Mouse (Mus musculus) forebrain, embryonic 16.5 days (tissue): Measurements from ENCODE around the gene Vcl. TPM values are rescaled to one million over a fixed set of nuclear protein-coding genes. Genes with fewer than 3 reads are reported as not detected.

Source experiments
- ATAC-seq: fragments of 200-750 bp; cut with Nextera tagmentation; 2 replicates; pipeline ENCODE4 v1.8.0; 2017; ENCODE audit warnings: mild to moderate bottlenecking, moderate library complexity
- H3K27ac ChIP-seq: fragments of 300-500 bp; sonication (generic); 2 replicates; pipeline ENCODE4 v1.5.1; 2014; ENCODE audit warnings: low read length, control low read depth
- H3K27me3 ChIP-seq: fragments of 300-500 bp; sonication (generic); replicated peaks from 2 replicates; pipeline ENCODE4 v1.6.1; 2014; ENCODE audit warnings: low read length; ENCODE audit not compliant: control insufficient read depth, insufficient read depth
- H3K36me3 ChIP-seq: fragments of 300-500 bp; sonication (generic); 2 replicates; pipeline ENCODE4 v1.6.1; 2014; ENCODE audit not compliant: control insufficient read depth, insufficient read depth
- H3K4me1 ChIP-seq: fragments of 300-500 bp; sonication (generic); replicated peaks from 2 replicates; pipeline ENCODE4 v1.6.1; 2014; ENCODE audit warnings: low read length; ENCODE audit not compliant: control insufficient read depth, insufficient read depth
- H3K4me2 ChIP-seq: fragments of 300-500 bp; sonication (generic); 2 replicates; pipeline ENCODE4 v1.6.1; 2014; ENCODE audit warnings: mild to moderate bottlenecking, low read length, control low read depth
- H3K4me3 ChIP-seq: fragments of 300-500 bp; sonication (generic); replicated peaks from 2 replicates; pipeline ENCODE4 v1.5.1; 2014; ENCODE audit warnings: mild to moderate bottlenecking, low read length, control low read depth
- H3K9ac ChIP-seq: fragments of 300-500 bp; sonication (generic); replicated peaks from 2 replicates; pipeline ENCODE4 v1.6.1; 2014; ENCODE audit warnings: low read depth, low read length, control low read depth
- H3K9me3 ChIP-seq: fragments of 300-500 bp; sonication (generic); 2 replicates; pipeline ENCODE4 v1.6.1; 2016; ENCODE audit warnings: low read length; ENCODE audit not compliant: control insufficient read depth
- WGBS: fragments of 180-500 bp; shearing (Covaris S2); extraction: QIAGEN DNeasy Blood & Tissue Kit; methylation state at CpG from one replicate; pipeline ENCODE4 v1.1.7; 2014; 5-methylcytosine and 5-hydroxymethylcytosine counted together
- polyA plus RNA-seq: library from polyadenylated mRNA; unstranded; fragments of >200 nt; fragmentation: Nextera tagmentation; extraction: Ambion mirVana; gene quantifications from 2 replicates; pipeline ENCODE4 v1.2.1, GENCODE M21; 2015

The Vcl gene
- polyA plus RNA-seq, 1 experiment from 2014 or later = 11.4 TPM

DNA sequence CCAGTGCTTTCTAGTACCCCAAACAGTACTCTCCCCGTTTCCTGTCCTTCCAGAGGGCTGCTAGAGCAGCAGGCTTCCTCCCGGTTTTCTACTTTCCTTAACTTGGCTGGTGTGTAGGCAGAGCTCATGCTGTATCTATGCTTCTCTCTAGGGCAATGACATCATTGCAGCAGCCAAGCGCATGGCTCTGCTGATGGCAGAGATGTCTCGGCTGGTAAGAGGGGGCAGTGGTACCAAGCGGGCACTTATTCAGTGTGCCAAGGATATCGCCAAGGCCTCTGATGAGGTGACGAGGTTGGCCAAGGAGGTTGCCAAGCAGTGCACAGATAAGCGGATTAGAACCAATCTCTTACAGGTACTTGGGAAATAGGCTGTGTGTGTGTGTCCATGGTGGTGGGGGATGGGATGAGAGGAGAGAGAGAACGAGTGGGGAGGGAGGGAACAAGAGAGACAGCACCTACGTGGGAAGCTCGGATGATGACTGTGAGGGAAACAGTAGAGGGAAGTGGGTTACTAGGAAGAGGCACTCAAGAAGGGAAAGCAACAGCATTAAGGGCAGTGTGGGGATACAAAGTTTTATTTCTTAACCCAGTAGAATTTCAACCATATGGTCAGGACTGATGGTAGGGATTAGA is 99.9 kb downstream of the Vcl start:
- WGBS = 88% methylated on average over 11 of the region's 11 CpGs
- Histone ChIP-seq H3K9ac (no peak overlapping the region), H3K27me3 (no peaks in the 10 kb centered on the region), H3K4me2 (no peak overlapping the region), H3K4me1 (no peaks in the 10 kb centered on the region), H3K4me3 (no peak overlapping the region), H3K27ac (no peak overlapping the region), H3K36me3 (peaks cover 8% of the 10 kb centered on the region), H3K9me3 (no peaks in the 10 kb centered on the region)
- ATAC-seq = no peak

- Histone ChIP-seq H3K9me3 (no peaks in the 10 kb centered on the region), H3K27me3 (no peaks in the 10 kb centered on the region), H3K27ac (no peak overlapping the region), H3K4me1 (no peaks in the 10 kb centered on the region), H3K9ac (no peak overlapping the region), H3K4me2 (no peak overlapping the region), H3K36me3 (peaks cover 23% of the 10 kb centered on the region), H3K4me3 (no peak overlapping the region)
- 85% methylated on average over 6 of the region's 6 CpGs for WGBS
- no peak for ATAC-seq
These were observed 102.7 kb downstream of the Vcl start for GRCm38 (mm10) chr14:21031783-21032511.

- WGBS = 93% methylated on average over 4 of the region's 4 CpGs
These were observed 105.1 kb downstream of the Vcl start for GRCm38 (mm10) chr14:21034271-21034670.

DNA sequence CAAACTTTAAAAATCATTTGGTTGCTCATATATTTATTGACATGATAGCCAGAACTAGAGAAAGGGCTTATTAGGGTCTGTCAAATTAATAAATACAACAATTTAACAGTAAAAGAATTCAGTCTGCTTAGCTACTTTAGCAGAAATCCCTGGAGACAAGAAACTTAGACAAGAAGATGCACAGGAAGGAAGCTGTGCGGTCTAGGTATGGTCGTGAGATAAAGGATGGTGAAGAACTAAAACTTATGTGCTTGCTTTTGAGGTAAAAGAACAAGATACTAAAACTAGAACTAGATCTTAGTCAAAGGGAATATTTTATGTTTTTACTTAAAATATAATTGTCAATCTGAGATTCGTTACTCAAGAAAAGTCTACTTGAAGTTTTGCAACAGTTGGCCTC is 105.6 kb downstream of the Vcl start:
- Histone ChIP-seq H3K36me3 (peaks cover 40% of the 10 kb centered on the region), H3K9me3 (no peaks in the 10 kb centered on the region), H3K27ac (no peak overlapping the region), H3K4me3 (no peak overlapping the region), H3K9ac (no peak overlapping the region), H3K27me3 (no peaks in the 10 kb centered on the region), H3K4me2 (no peak overlapping the region), H3K4me1 (no peaks in the 10 kb centered on the region)
- WGBS = 94% methylated on average over 3 of the region's 3 CpGs
- no peak for ATAC-seq

More at GRCm38 (mm10) chr14:21034271-21034670, 105.1 kb downstream of the Vcl start:
- peaks cover 35% of the 10 kb centered on the region for H3K36me3 ChIP-seq
- no peak for ATAC-seq
- H3K4me3 ChIP-seq = no peak overlapping the region
- no peak overlapping the region for H3K4me2 ChIP-seq
- no peak overlapping the region for H3K27ac ChIP-seq
- H3K9me3 ChIP-seq = no peaks in the 10 kb centered on the region
- no peak overlapping the region for H3K9ac ChIP-seq
- no peaks in the 10 kb centered on the region for H3K4me1 ChIP-seq
- no peaks in the 10 kb centered on the region for H3K27me3 ChIP-seq

DNA sequence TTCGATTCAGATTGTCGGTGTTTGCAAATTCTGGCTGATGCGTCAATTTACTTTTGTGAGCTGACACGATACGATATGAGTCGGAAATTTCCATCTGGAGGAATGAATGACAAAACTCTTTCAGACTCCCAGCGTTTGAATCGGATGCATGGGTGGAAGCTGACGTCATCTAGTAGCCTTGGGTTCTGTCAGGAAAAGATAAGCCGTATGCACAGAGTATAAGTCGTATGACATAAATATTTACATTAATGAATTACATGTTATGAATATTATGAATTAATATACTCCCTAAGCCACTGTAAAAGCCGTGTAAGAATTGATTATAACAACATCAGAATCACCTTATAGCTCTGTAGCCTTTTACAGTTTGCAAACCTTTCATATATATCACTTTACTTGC is 109.9 kb downstream of the Vcl start:
- no peak for ATAC-seq
- Histone ChIP-seq H3K27ac (no peak overlapping the region), H3K27me3 (no peaks in the 10 kb centered on the region), H3K36me3 (peaks cover 33% of the 10 kb centered on the region), H3K4me3 (no peak overlapping the region), H3K4me2 (no peak overlapping the region), H3K9ac (no peak overlapping the region), H3K9me3 (no peaks in the 10 kb centered on the region), H3K4me1 (no peaks in the 10 kb centered on the region)
- WGBS = 91% methylated on average over 12 of the region's 12 CpGs

DNA sequence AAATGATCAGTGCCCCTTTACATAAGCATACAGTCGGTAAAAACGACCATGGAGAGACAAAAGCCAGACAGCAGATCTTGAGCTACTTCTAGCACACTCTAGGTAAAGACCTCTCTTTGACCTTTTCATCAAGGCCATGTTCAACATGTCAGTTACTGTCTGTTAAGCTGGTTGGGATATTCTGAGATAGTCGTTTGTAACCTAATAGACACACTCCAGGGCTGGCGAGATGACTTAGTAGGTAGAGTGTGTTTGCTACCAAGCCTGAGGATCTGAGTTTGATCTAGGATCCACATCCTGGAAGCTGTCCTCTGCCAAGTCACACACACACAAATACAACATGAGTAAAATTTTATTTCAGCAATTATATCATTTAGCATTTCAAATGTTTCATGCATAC is 110.4 kb downstream of the Vcl start:
- no peak overlapping the region for H3K4me3 ChIP-seq
- no peak for ATAC-seq
- H3K27me3 ChIP-seq = no peaks in the 10 kb centered on the region
- H3K36me3 ChIP-seq = peaks cover 33% of the 10 kb centered on the region
- WGBS = 88% methylated on average over 4 of the region's 4 CpGs
- H3K4me2 ChIP-seq = no peak overlapping the region
- no peak overlapping the region for H3K9ac ChIP-seq
- no peak overlapping the region for H3K27ac ChIP-seq
- H3K4me1 ChIP-seq = no peaks in the 10 kb centered on the region
- H3K9me3 ChIP-seq = no peaks in the 10 kb centered on the region

DNA sequence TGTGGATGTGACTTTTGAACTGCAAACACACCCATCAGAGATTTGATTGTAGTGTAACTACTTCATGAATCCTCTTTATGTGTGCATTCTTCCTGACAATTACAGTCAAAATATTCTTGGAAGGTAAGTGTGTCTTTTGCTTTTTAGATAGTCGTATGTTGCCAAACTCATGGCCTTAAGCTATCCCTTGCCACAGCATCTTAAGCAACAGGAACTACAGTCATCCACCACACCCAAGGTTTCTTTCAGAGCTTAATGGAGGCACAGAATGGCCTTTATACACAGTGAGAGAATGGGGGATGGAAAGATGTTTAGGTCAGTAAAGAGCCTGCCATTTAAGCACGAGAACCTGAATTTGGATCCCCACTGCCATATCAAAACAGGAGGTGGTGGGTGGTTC is 118.6 kb downstream of the Vcl start:
- Histone ChIP-seq H3K36me3 (peaks cover 2% of the 10 kb centered on the region; the same call in 1 of the 2 replicates), H3K4me1 (peaks cover 9% of the 10 kb centered on the region), H3K27ac (no peak overlapping the region), H3K4me2 (no peak overlapping the region), H3K9ac (no peak overlapping the region), H3K4me3 (no peak overlapping the region), H3K9me3 (no peaks in the 10 kb centered on the region), H3K27me3 (no peaks in the 10 kb centered on the region)
- no peak for ATAC-seq
- 94% methylated on average over 2 of the region's 2 CpGs for WGBS

DNA sequence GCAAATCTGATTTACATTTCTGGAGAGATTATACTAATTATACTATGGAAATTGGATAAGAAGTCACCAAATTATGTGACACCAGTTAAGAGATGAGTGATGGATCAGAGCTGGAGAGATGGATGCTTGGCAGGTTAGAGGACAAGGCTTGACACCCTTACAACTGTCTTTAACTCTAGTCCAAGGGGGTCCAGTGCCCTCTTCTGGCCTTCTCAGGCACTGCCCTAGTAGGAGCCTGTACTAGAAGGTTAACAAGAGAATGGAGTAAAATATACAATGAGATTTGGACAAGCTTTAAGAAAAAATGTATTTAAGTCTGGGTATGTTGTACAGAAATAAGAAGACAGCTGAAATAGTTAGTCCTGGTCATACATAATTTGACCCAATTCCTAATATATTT is 119.7 kb downstream of the Vcl start:
- ATAC-seq = no peak
- no peaks in the 10 kb centered on the region for H3K9me3 ChIP-seq
- H3K4me2 ChIP-seq = no peak overlapping the region
- H3K4me3 ChIP-seq = no peak overlapping the region
- no peak overlapping the region for H3K9ac ChIP-seq
- peaks cover 11% of the 10 kb centered on the region for H3K4me1 ChIP-seq
- H3K27me3 ChIP-seq = no peaks in the 10 kb centered on the region
- H3K27ac ChIP-seq = no peak overlapping the region
- peaks cover 2% of the 10 kb centered on the region; the same call in 1 of the 2 replicates for H3K36me3 ChIP-seq

GRCm38 (mm10) chr14:21050734-21051133 is 121.5 kb downstream of the Vcl start:
- H3K4me2 ChIP-seq = no peak overlapping the region
- no peak overlapping the region for H3K9ac ChIP-seq
- H3K9me3 ChIP-seq = no peaks in the 10 kb centered on the region
- WGBS = 72% methylated on average over 3 of the region's 3 CpGs
- ATAC-seq = no peak
- no peaks in the 10 kb centered on the region for H3K36me3 ChIP-seq
- no peaks in the 10 kb centered on the region for H3K27me3 ChIP-seq
- H3K4me1 ChIP-seq = peaks cover 11% of the 10 kb centered on the region
- no peak overlapping the region for H3K4me3 ChIP-seq
- no peak overlapping the region for H3K27ac ChIP-seq
